8 mouse cellular contexts compared by ENCODE assay signal in genomic region chr17:21008382-21009331, GRCm38 (mm10). TPM values are rescaled to one million over a fixed set of nuclear protein-coding genes. Genes with fewer than 3 reads are reported as not detected.
A peak's percentile ranks its signal among the peaks of the same experiment; 100 is the strongest.
DNase-seq lines count a peak whose midpoint lies in the region; ATAC-seq and TF ChIP-seq lines count a peak whose summit lies in the region.

Gene Zfp160 (plus strand): TSS chr17:21008903.

- no peaks in the 10 kb centered on the region for H3K9me3 ChIP-seq in hindbrain, postnatal 0 days (ENCODE audit: low read length)

- TF ChIP-seq CTCF in gastrocnemius, adult 2 months (IDR thresholded peaks at IDR 0.05) = no peak
- peak; percentile 45 for TF ChIP-seq CTCF in hindbrain, postnatal 0 days (IDR thresholded peaks at IDR 0.05; ENCODE audit: low read depth)
- TF ChIP-seq CTCF in left cerebral cortex, adult 2 months (IDR thresholded peaks at IDR 0.05) = peak; percentile 15

- intact Hi-C loops in gastrocnemius, adult 2 months (cut with DNase I) = loop anchor here (1.0 kb wide), 1 partner anchor 62 kb away; no protein-coding TSS in a partner anchor
- intact Hi-C loops in left cerebral cortex, adult 2 months (cut with DNase I) = loop anchor here (1.0 kb wide), 1 partner anchor 63 kb away; the partner anchor contains the start of gene Ppp2r1a

- peak within 1 kb of the TSS; percentile 89 for H3K4me3 ChIP-seq in gastrocnemius, adult 2 months
- peak within 1 kb of the TSS; percentile 80 for H3K4me3 ChIP-seq in hindbrain, postnatal 0 days (ENCODE audit: low read length)
- H3K4me3 ChIP-seq in left cerebral cortex, adult 2 months = peak within 1 kb of the TSS; percentile 85

- H3K27me3 ChIP-seq in hindbrain, postnatal 0 days (ENCODE audit: insufficient read depth, low read length) = no peaks in the 10 kb centered on the region

- peak; percentile 93 for DNase-seq in ZHBTc4 (ENCODE audit: low read depth, low spot score)
- DNase-seq in gastrocnemius, adult 2 months = peak; percentile 86
- peak; percentile 96 for DNase-seq in hindbrain, postnatal 0 days (ENCODE audit: low spot score)
- DNase-seq in left cerebral cortex, adult 2 months (ENCODE audit: extremely low spot score in 1 of 2, low spot score in 2 of 2) = peak; percentile 81 to 86
- DNase-seq in right cerebral cortex, adult 2 months (ENCODE audit: low spot score in 2 of 2) = peak; percentile 94 to 95
- DNase-seq in urinary bladder, postnatal 14 days (ENCODE audit: low spot score) = peak; percentile 87

- WGBS in hindbrain, postnatal 0 days = 5% methylated on average over 36 of the region's 36 CpGs

- H3K9ac ChIP-seq in hindbrain, postnatal 0 days (replicated peaks; ENCODE audit: low read length) = peak within 1 kb of the TSS; percentile 86

- peak within 1 kb of the TSS; percentile 86 for H3K4me2 ChIP-seq in hindbrain, postnatal 0 days (ENCODE audit: low read depth, low read length)

- H3K27ac ChIP-seq in gastrocnemius, adult 2 months = peak within 1 kb of the TSS; percentile 89
- peak within 1 kb of the TSS; percentile 95 for H3K27ac ChIP-seq in hindbrain, postnatal 0 days
- peak within 1 kb of the TSS; percentile 90 for H3K27ac ChIP-seq in left cerebral cortex, adult 2 months

- peaks cover 11% of the 10 kb centered on the region for H3K4me1 ChIP-seq in hindbrain, postnatal 0 days (ENCODE audit: insufficient read depth, low read length)

- no peaks in the 10 kb centered on the region; the same call in 1 of the 2 replicates for H3K36me3 ChIP-seq in hindbrain, postnatal 0 days (ENCODE audit: insufficient read depth, low read length)

- ATAC-seq in common myeloid progenitor, adult 5-6 weeks (replicated peaks; ENCODE audit: low read depth, poor library complexity, severe bottlenecking) = peak; percentile 96
- peak; percentile 98 for ATAC-seq in hindbrain, postnatal 0 days
- peak; percentile 95 for ATAC-seq in megakaryocyte, adult 5-6 weeks (ENCODE audit: poor library complexity, severe bottlenecking)

RNA-seq across cellular contexts. Expression of gene Zfp160, which starts in this region (rescaled TPM):
- 26.6 and 31.7 TPM in 2 replicates for total RNA-seq in common myeloid progenitor, adult 5-6 weeks (2017)
- 1 to 10 TPM; 6.5 to 8.0 TPM for total RNA-seq in gastrocnemius, adult 2 months (2021)
- 8.8 and 15.6 TPM in 2 replicates for total RNA-seq in hindbrain, postnatal 0 days (2014; rRNA removed)
- 10.6 and 11.9 TPM in 2 replicates for polyA plus RNA-seq in hindbrain, postnatal 0 days (2015; fragmentation: Nextera tagmentation; extraction: Ambion mirVana)
- 10 to 100 TPM; 19.7 to 22.4 TPM for total RNA-seq in left cerebral cortex, adult 2 months (2021)
- 12.4 and 14.3 TPM in 2 replicates for total RNA-seq in megakaryocyte, adult 5-6 weeks (2015)
- 15.3 and 18.0 TPM in 2 replicates for total RNA-seq in megakaryocyte, adult 5-6 weeks (2017)

Comparison
In these comparisons a context has a peak if more than half of its experiments do, and no peak if none do; other contexts are left out.
1. Peak in every context shown above with its lines: DNase-seq, ATAC-seq, H3K4me3 ChIP-seq and H3K27ac ChIP-seq.